Mouse (Mus musculus) limb, embryonic 13.5 days (tissue): Measurements from ENCODE around the gene Srsf4. TPM values are rescaled to one million over a fixed set of nuclear protein-coding genes. Genes with fewer than 3 reads are reported as not detected.
A peak's percentile ranks its signal among the peaks of the same experiment; 100 is the strongest.

ENCODE experiments used
- ATAC-seq: fragments of 200-750 bp; cut with Nextera tagmentation; 2 replicates; pipeline ENCODE4 v1.8.0; 2017; ENCODE audit warnings: low read depth, moderate number of reproducible peaks, moderate TSS enrichment; ENCODE audit not compliant: low FRiP score
- H3K27ac ChIP-seq: fragments of 300-500 bp; sonication (generic); 2 replicates; pipeline ENCODE4 v1.5.1; 2015; ENCODE audit warnings: inconsistent platforms, mild to moderate bottlenecking, moderate library complexity
- H3K27me3 ChIP-seq: fragments of 300-500 bp; sonication (generic); 2 replicates; pipeline ENCODE4 v1.6.1; 2015; ENCODE audit warnings: mild to moderate bottlenecking, inconsistent platforms
- H3K36me3 ChIP-seq: fragments of 300-500 bp; sonication (generic); 2 replicates; pipeline ENCODE4 v1.6.1; 2015; ENCODE audit warnings: inconsistent platforms, mild to moderate bottlenecking, moderate library complexity
- H3K4me1 ChIP-seq: fragments of 300-500 bp; sonication (generic); 2 replicates; pipeline ENCODE4 v1.6.1; 2015; ENCODE audit warnings: inconsistent platforms
- H3K4me2 ChIP-seq: fragments of 300-500 bp; sonication (generic); replicated peaks from 2 replicates; pipeline ENCODE4 v1.6.1; 2015; ENCODE audit warnings: inconsistent platforms, mild to moderate bottlenecking, moderate library complexity
- H3K4me3 ChIP-seq: fragments of 300-500 bp; sonication (generic); 2 replicates; pipeline ENCODE4 v1.5.1; 2015; ENCODE audit warnings: moderate library complexity, mild to moderate bottlenecking, inconsistent platforms
- H3K9ac ChIP-seq: fragments of 300-500 bp; sonication (generic); 2 replicates; pipeline ENCODE4 v1.6.1; 2015; ENCODE audit warnings: mild to moderate bottlenecking, inconsistent platforms
- H3K9me3 ChIP-seq: fragments of 300-500 bp; sonication (generic); 2 replicates; pipeline ENCODE4 v1.6.1; 2016; ENCODE audit warnings: inconsistent platforms
- WGBS: fragments of 180-500 bp; shearing (Covaris S2); methylation state at CpG from one replicate; pipeline ENCODE4 v1.1.7; 2015; 5-methylcytosine and 5-hydroxymethylcytosine counted together
- polyA plus RNA-seq: library from polyadenylated mRNA; unstranded; fragments of >200 nt; fragmentation: Nextera tagmentation; extraction: Ambion mirVana; gene quantifications from 2 replicates; pipeline ENCODE4 v1.2.1, GENCODE M21; 2015

Gene Srsf4
- polyA plus RNA-seq, 1 experiment from 2014 or later: 123 TPM

- peak; percentile 78; the same call in 1 of the 2 replicates for ATAC-seq
These were observed 30.1 kb upstream of the Srsf4 start, which contains the start of gene Mecr for GRCm38 (mm10) chr4:131843290-131843743. Gene Mecr (plus strand): TSS chr4:131843470.

GRCm38 (mm10) chr4:131845991-131846778, 27.2 kb upstream of the Srsf4 start:
- ATAC-seq: no peak
- Histone ChIP-seq H3K4me2 (no peak overlapping the region), H3K27me3 (peaks cover 2% of the 10 kb centered on the region; the same call in 1 of the 2 replicates), H3K9me3 (no peaks in the 10 kb centered on the region), H3K36me3 (peaks cover 5% of the 10 kb centered on the region; the same call in 1 of the 2 replicates), H3K4me1 (peaks cover 18% of the 10 kb centered on the region), H3K9ac (no peak overlapping the region), H3K27ac (no peak overlapping the region), H3K4me3 (no peak overlapping the region)
- 81% methylated on average over 8 of the region's 8 CpGs for WGBS

More at GRCm38 (mm10) chr4:131843290-131843743, 30.1 kb upstream of the Srsf4 start, which contains the start of gene Mecr:
- Histone ChIP-seq H3K4me3 (peak within 1 kb of the TSS; percentile 73), H3K36me3 (0 out of 2 replicates have a peak, but pooled peaks cover 5% of the 10 kb centered on the region), H3K9ac (peak within 1 kb of the TSS; percentile 88), H3K9me3 (no peaks in the 10 kb centered on the region), H3K4me2 (peak within 1 kb of the TSS; percentile 93), H3K27me3 (peaks cover 14% of the 10 kb centered on the region), H3K4me1 (peaks cover 17% of the 10 kb centered on the region), H3K27ac (no peak within 1 kb of the TSS)
- under 1% methylated on average over 37 of the region's 37 CpGs for WGBS

- WGBS: 67% methylated on average over 6 of the region's 6 CpGs
- peaks cover 18% of the 10 kb centered on the region for H3K4me1 ChIP-seq
- peaks cover 5% of the 10 kb centered on the region; the same call in 1 of the 2 replicates for H3K36me3 ChIP-seq
- ATAC-seq: no peak
- no peak overlapping the region for H3K4me2 ChIP-seq
- H3K4me3 ChIP-seq: no peak overlapping the region
- H3K27me3 ChIP-seq: no peaks in the 10 kb centered on the region
- no peak overlapping the region for H3K9ac ChIP-seq
- no peaks in the 10 kb centered on the region for H3K9me3 ChIP-seq
- H3K27ac ChIP-seq: no peak overlapping the region
These were observed 25.3 kb upstream of the Srsf4 start for GRCm38 (mm10) chr4:131848082-131848481.

- Histone ChIP-seq H3K9me3 (no peaks in the 10 kb centered on the region), H3K4me1 (peaks cover 9% of the 10 kb centered on the region), H3K9ac (0 out of 2 replicates have a peak overlapping the region, but pooled peaks have one; percentile 35), H3K36me3 (peaks cover 5% of the 10 kb centered on the region; the same call in 1 of the 2 replicates), H3K4me2 (no peak overlapping the region), H3K27ac (peak overlapping the region; percentile 39; the same call in 1 of the 2 replicates), H3K4me3 (no peak overlapping the region), H3K27me3 (no peaks in the 10 kb centered on the region)
- 53% methylated on average over 5 of the region's 5 CpGs for WGBS
- ATAC-seq: peak; percentile 32; the same call in 1 of the 2 replicates
These were observed 23.3 kb upstream of the Srsf4 start for GRCm38 (mm10) chr4:131849986-131850638.

GRCm38 (mm10) chr4:131854950-131855349, 18.5 kb upstream of the Srsf4 start:
- Histone ChIP-seq H3K9me3 (no peaks in the 10 kb centered on the region), H3K36me3 (peaks cover 23% of the 10 kb centered on the region), H3K9ac (no peak overlapping the region), H3K4me2 (no peak overlapping the region), H3K4me3 (no peak overlapping the region), H3K27ac (no peak overlapping the region), H3K27me3 (no peaks in the 10 kb centered on the region), H3K4me1 (peaks cover 3% of the 10 kb centered on the region)
- 82% methylated on average over 5 of the region's 5 CpGs for WGBS
- no peak for ATAC-seq

GRCm38 (mm10) chr4:131860492-131861340, 12.7 kb upstream of the Srsf4 start:
- H3K4me1 ChIP-seq: no peaks in the 10 kb centered on the region; the same call in 1 of the 2 replicates
- no peak overlapping the region for H3K4me3 ChIP-seq
- H3K27ac ChIP-seq: no peak overlapping the region
- H3K4me2 ChIP-seq: no peak overlapping the region
- H3K36me3 ChIP-seq: peaks cover 65% of the 10 kb centered on the region
- H3K27me3 ChIP-seq: no peaks in the 10 kb centered on the region
- no peak; the same call in 1 of the 2 replicates for ATAC-seq
- no peaks in the 10 kb centered on the region for H3K9me3 ChIP-seq
- no peak overlapping the region for H3K9ac ChIP-seq
- WGBS: 46% methylated on average over 15 of the region's 15 CpGs

GRCm38 (mm10) chr4:131861341-131861739, 12.1 kb upstream of the Srsf4 start:
- H3K4me2 ChIP-seq: no peak overlapping the region
- WGBS: 86% methylated on average over 4 of the region's 4 CpGs
- no peaks in the 10 kb centered on the region for H3K27me3 ChIP-seq
- H3K9me3 ChIP-seq: no peaks in the 10 kb centered on the region
- ATAC-seq: no peak
- 0 out of 2 replicates have a peak overlapping the region, but pooled peaks have one; percentile 20 for H3K9ac ChIP-seq
- no peak overlapping the region for H3K4me3 ChIP-seq
- no peaks in the 10 kb centered on the region; the same call in 1 of the 2 replicates for H3K4me1 ChIP-seq
- H3K27ac ChIP-seq: no peak overlapping the region
- H3K36me3 ChIP-seq: peaks cover 69% of the 10 kb centered on the region

GRCm38 (mm10) chr4:131872672-131873292, 635 bp upstream of the Srsf4 start:
- H3K27ac ChIP-seq: peak overlapping the region; percentile 84
- peak; percentile 33; the same call in 1 of the 2 replicates for ATAC-seq

GRCm38 (mm10) chr4:131874169-131874536, 736 bp downstream of the Srsf4 start:
- no peaks in the 10 kb centered on the region for H3K9me3 ChIP-seq
- 0 out of 2 replicates have a peak, but pooled peaks cover 3% of the 10 kb centered on the region for H3K36me3 ChIP-seq
- H3K4me1 ChIP-seq: peaks cover 43% of the 10 kb centered on the region
- H3K4me2 ChIP-seq: peak overlapping the region; percentile 90
- under 1% methylated on average over 20 of the region's 20 CpGs for WGBS
- ATAC-seq: peak; percentile 7; the same call in 1 of the 2 replicates
- H3K9ac ChIP-seq: peak overlapping the region; percentile 100
- peak overlapping the region; percentile 100 for H3K27ac ChIP-seq
- no peaks in the 10 kb centered on the region for H3K27me3 ChIP-seq
- peak overlapping the region; percentile 97 for H3K4me3 ChIP-seq

More at GRCm38 (mm10) chr4:131872672-131873292, 635 bp upstream of the Srsf4 start:
- peak overlapping the region; percentile 69 for H3K4me2 ChIP-seq
- peaks cover 3% of the 10 kb centered on the region; the same call in 1 of the 2 replicates for H3K36me3 ChIP-seq
- H3K9ac ChIP-seq: peak overlapping the region; percentile 84
- no peaks in the 10 kb centered on the region for H3K9me3 ChIP-seq
- H3K27me3 ChIP-seq: no peaks in the 10 kb centered on the region
- peak overlapping the region; percentile 97 for H3K4me3 ChIP-seq
- peaks cover 36% of the 10 kb centered on the region for H3K4me1 ChIP-seq
- 12% methylated on average over 11 of the region's 11 CpGs for WGBS

GRCm38 (mm10) chr4:131874567-131874966, 1.1 kb downstream of the Srsf4 start:
- Histone ChIP-seq H3K4me1 (peaks cover 47% of the 10 kb centered on the region), H3K36me3 (0 out of 2 replicates have a peak, but pooled peaks cover 3% of the 10 kb centered on the region), H3K4me3 (peak overlapping the region; percentile 97), H3K9ac (peak overlapping the region; percentile 100), H3K27ac (peak overlapping the region; percentile 100), H3K4me2 (peak overlapping the region; percentile 90), H3K9me3 (no peaks in the 10 kb centered on the region), H3K27me3 (no peaks in the 10 kb centered on the region)
- WGBS: 3% methylated on average over 11 of the region's 11 CpGs
- no peak for ATAC-seq

- H3K4me2 ChIP-seq: peak overlapping the region; percentile 90
- no peaks in the 10 kb centered on the region for H3K36me3 ChIP-seq
- peaks cover 53% of the 10 kb centered on the region for H3K4me1 ChIP-seq
- H3K27ac ChIP-seq: no peak overlapping the region
- peak overlapping the region; percentile 100 for H3K9ac ChIP-seq
- no peak for ATAC-seq
- no peaks in the 10 kb centered on the region for H3K9me3 ChIP-seq
- H3K27me3 ChIP-seq: no peaks in the 10 kb centered on the region
- H3K4me3 ChIP-seq: peak overlapping the region; percentile 97
- WGBS: 27% methylated on average over 3 of the region's 3 CpGs
These were observed 1.8 kb downstream of the Srsf4 start for GRCm38 (mm10) chr4:131875242-131875641.
